Mouse (Mus musculus): ENCODE data around the gene Kansl1l. TPM values are rescaled to one million over a fixed set of nuclear protein-coding genes. Genes with fewer than 3 reads are reported as not detected.

The Kansl1l gene
- total RNA-seq (2022): 10 to 100 TPM; 21.4 to 24.1 (median 23.0) TPM

- DNase-seq (ENCODE audit: low spot score in 2 of 2): peak; percentile 91 to 93
Measured at GRCm38 (mm10) chr1:66817453-66817839, at the start of gene Kansl1l. Kansl1l (minus strand) TSS chr1:66817562.

GRCm38 (mm10) chr1:66865633-66866032 lies 48.3 kb upstream of the Kansl1l start:
- DNase-seq (ENCODE audit: low spot score in 2 of 2): no peak

- no peak for DNase-seq (ENCODE audit: low spot score in 2 of 2)
Measured at GRCm38 (mm10) chr1:66863741-66864495, 46.6 kb upstream of the Kansl1l start.

GRCm38 (mm10) chr1:66862712-66863511 lies 45.5 kb upstream of the Kansl1l start, which contains the start of gene Acadl:
Acadl (minus strand) TSS chr1:66863277.
- DNase-seq (ENCODE audit: low spot score in 2 of 2): peak; percentile 85 to 88

GRCm38 (mm10) chr1:66861764-66862672 lies 44.7 kb upstream of the Kansl1l start:
- no peak for DNase-seq (ENCODE audit: low spot score in 2 of 2)

- no peak for DNase-seq (ENCODE audit: low spot score in 2 of 2)
Measured at GRCm38 (mm10) chr1:66847506-66847905, 30.1 kb upstream of the Kansl1l start.

GRCm38 (mm10) chr1:66845690-66846318 lies 28.4 kb upstream of the Kansl1l start:
- DNase-seq (ENCODE audit: low spot score in 2 of 2): no peak

GRCm38 (mm10) chr1:66841938-66842337 lies 24.6 kb upstream of the Kansl1l start:
- no peak for DNase-seq (ENCODE audit: low spot score in 2 of 2)

GRCm38 (mm10) chr1:66841510-66841909 lies 24.1 kb upstream of the Kansl1l start:
- DNase-seq (ENCODE audit: low spot score in 2 of 2): no peak

- no peak for DNase-seq (ENCODE audit: low spot score in 2 of 2)
Measured at GRCm38 (mm10) chr1:66839755-66840438, 22.5 kb upstream of the Kansl1l start.

GRCm38 (mm10) chr1:66839135-66839534 lies 21.8 kb upstream of the Kansl1l start:
- no peak for DNase-seq (ENCODE audit: low spot score in 2 of 2)

- peak; percentile 23 to 34 for DNase-seq (ENCODE audit: low spot score in 2 of 2)
Measured at GRCm38 (mm10) chr1:66838184-66839042, 21.1 kb upstream of the Kansl1l start.

GRCm38 (mm10) chr1:66837207-66837606 lies 19.8 kb upstream of the Kansl1l start:
- DNase-seq (ENCODE audit: low spot score in 2 of 2): no peak

GRCm38 (mm10) chr1:66832636-66833165 lies 15.3 kb upstream of the Kansl1l start:
- DNase-seq (ENCODE audit: low spot score in 2 of 2): no peak

GRCm38 (mm10) chr1:66831824-66832600 lies 14.7 kb upstream of the Kansl1l start:
- DNase-seq (ENCODE audit: low spot score in 2 of 2): no peak

- no peak for DNase-seq (ENCODE audit: low spot score in 2 of 2)
Measured at GRCm38 (mm10) chr1:66829400-66830080, 12.2 kb upstream of the Kansl1l start.

GRCm38 (mm10) chr1:66821966-66822365 lies 4.6 kb upstream of the Kansl1l start:
- no peak for DNase-seq (ENCODE audit: low spot score in 2 of 2)

GRCm38 (mm10) chr1:66820241-66820640 lies 2.9 kb upstream of the Kansl1l start:
- no peak for DNase-seq (ENCODE audit: low spot score in 2 of 2)

Data from gastrocnemius, adult 8-10 months (tissue).